7 mouse cellular contexts compared by ENCODE assay signal in the genomic region with DNA sequence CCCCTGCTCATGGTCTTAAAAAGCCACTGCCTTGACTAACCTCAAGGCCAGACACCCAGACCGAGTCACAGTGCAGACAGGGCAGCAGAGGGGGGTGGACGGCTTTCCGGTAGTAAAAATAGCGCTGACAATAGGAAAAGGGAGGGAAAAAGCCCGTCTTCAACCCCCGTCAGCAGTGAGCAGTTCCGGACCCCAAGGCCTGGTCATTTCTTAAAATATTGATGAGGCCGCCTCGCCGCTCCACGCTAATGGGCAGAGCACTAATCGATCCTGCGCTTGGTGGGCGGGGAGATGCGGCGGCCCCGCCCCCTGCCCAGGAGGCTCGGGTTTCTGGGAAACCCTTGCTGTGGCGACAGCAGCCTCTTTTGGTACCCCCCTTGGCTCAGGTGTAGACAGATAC. TPM values are rescaled to one million over a fixed set of nuclear protein-coding genes. Genes with fewer than 3 reads are reported as not detected.
DNase-seq lines count a peak whose midpoint lies in the region; ATAC-seq and TF ChIP-seq lines count a peak whose summit lies in the region.

No protein-coding gene starts in this region.

- TF ChIP-seq EP300 in stomach, postnatal 0 days (optimal IDR thresholded peaks at IDR 0.05) = no peak

- no peak overlapping the region for H3K27ac ChIP-seq in hindbrain, embryonic 11.5 days (ENCODE audit: low read depth, low read length)
- no peak overlapping the region for H3K27ac ChIP-seq in liver, embryonic 12.5 days
- H3K27ac ChIP-seq in stomach, postnatal 0 days (replicated peaks) = no peak overlapping the region

- no peak for ATAC-seq in megakaryocyte, adult 5-6 weeks (ENCODE audit: poor library complexity, severe bottlenecking)
- 0 out of 2 replicates have a peak, but pooled peaks have one; percentile 10 for ATAC-seq in hindbrain, embryonic 11.5 days (ENCODE audit: low FRiP score)
- no peak for ATAC-seq in liver, embryonic 12.5 days
- no peak for ATAC-seq in stomach, postnatal 0 days (ENCODE audit: low FRiP score, low TSS enrichment)
- ATAC-seq in cerebellum, adult (ENCODE audit: insufficient number of reproducible peaks, low FRiP score, low TSS enrichment) = no peak

- H3K36me3 ChIP-seq in megakaryocyte, embryonic 14.5 days (replicated peaks; ENCODE audit: low read length) = no peaks in the 10 kb centered on the region
- no peaks in the 10 kb centered on the region for H3K36me3 ChIP-seq in hindbrain, embryonic 11.5 days (ENCODE audit: control insufficient read depth, insufficient read depth, low read length)
- no peaks in the 10 kb centered on the region for H3K36me3 ChIP-seq in liver, embryonic 12.5 days
- no peaks in the 10 kb centered on the region for H3K36me3 ChIP-seq in stomach, postnatal 0 days (ENCODE audit: control insufficient read depth, insufficient read depth, low read length)

- H3K4me3 ChIP-seq in megakaryocyte, embryonic 14.5 days (replicated peaks) = peak overlapping the region; percentile 87
- H3K4me3 ChIP-seq in hindbrain, embryonic 11.5 days (ENCODE audit: low read depth, low read length) = 0 out of 2 replicates have a peak overlapping the region, but pooled peaks have one; percentile 12
- peak overlapping the region; percentile 26 for H3K4me3 ChIP-seq in liver, embryonic 12.5 days
- H3K4me3 ChIP-seq in stomach, postnatal 0 days (ENCODE audit: low read depth, low read length) = peak overlapping the region; percentile 23

- no peaks in the 10 kb centered on the region for H3K9me3 ChIP-seq in megakaryocyte, embryonic 14.5 days
- no peaks in the 10 kb centered on the region for H3K9me3 ChIP-seq in hindbrain, embryonic 11.5 days (ENCODE audit: control insufficient read depth, low read length)
- H3K9me3 ChIP-seq in liver, embryonic 12.5 days (replicated peaks) = no peaks in the 10 kb centered on the region
- H3K9me3 ChIP-seq in stomach, postnatal 0 days (ENCODE audit: control insufficient read depth, low read length) = no peaks in the 10 kb centered on the region

- H3K4me1 ChIP-seq in megakaryocyte, embryonic 14.5 days = peaks cover 41% of the 10 kb centered on the region
- H3K4me1 ChIP-seq in hindbrain, embryonic 11.5 days (replicated peaks; ENCODE audit: control insufficient read depth, insufficient read depth, low read length) = no peaks in the 10 kb centered on the region; the same call in 1 of the 2 replicates
- peaks cover 18% of the 10 kb centered on the region for H3K4me1 ChIP-seq in liver, embryonic 12.5 days
- no peaks in the 10 kb centered on the region for H3K4me1 ChIP-seq in stomach, postnatal 0 days (replicated peaks; ENCODE audit: control insufficient read depth, insufficient read depth)

- DNase-seq in hindbrain, embryonic 11.5 days (ENCODE audit: low spot score) = peak; percentile 49
- no peak for DNase-seq in stomach, postnatal 0 days (ENCODE audit: low spot score)
- DNase-seq in cerebellum, adult 9-10 months = no peak

- TF ChIP-seq CTCF in stomach, postnatal 0 days (IDR thresholded peaks at IDR 0.05; ENCODE audit: low read depth) = no peak

- 2% methylated on average over 19 of the region's 19 CpGs for WGBS in hindbrain, embryonic 11.5 days
- 3% methylated on average over 19 of the region's 19 CpGs for WGBS in liver, embryonic 12.5 days (ENCODE audit: insufficient replicate concordance)
- 5% methylated on average over 19 of the region's 19 CpGs for WGBS in stomach, postnatal 0 days

- peak overlapping the region; percentile 31 for H3K4me2 ChIP-seq in hindbrain, embryonic 11.5 days (replicated peaks; ENCODE audit: low read depth, low read length)
- peak overlapping the region; percentile 53 for H3K4me2 ChIP-seq in liver, embryonic 12.5 days
- peak overlapping the region; percentile 47 for H3K4me2 ChIP-seq in stomach, postnatal 0 days (replicated peaks; ENCODE audit: low read depth)

- peaks cover 56% of the 10 kb centered on the region for H3K27me3 ChIP-seq in megakaryocyte, embryonic 14.5 days (replicated peaks)
- no peaks in the 10 kb centered on the region for H3K27me3 ChIP-seq in hindbrain, embryonic 11.5 days (ENCODE audit: control insufficient read depth, insufficient read depth, low read length)
- H3K27me3 ChIP-seq in liver, embryonic 12.5 days (replicated peaks) = peaks cover 55% of the 10 kb centered on the region
- H3K27me3 ChIP-seq in stomach, postnatal 0 days (ENCODE audit: control insufficient read depth, insufficient read depth, low read length) = peaks cover 2% of the 10 kb centered on the region; the same call in 1 of the 2 replicates

- H3K9ac ChIP-seq in hindbrain, embryonic 11.5 days (ENCODE audit: low read depth, low read length) = no peak overlapping the region
- H3K9ac ChIP-seq in liver, embryonic 12.5 days = no peak overlapping the region
- no peak overlapping the region for H3K9ac ChIP-seq in stomach, postnatal 0 days (ENCODE audit: low read length)

RNA-seq across cellular contexts. Expression of a gene that starts 8.7 kb away (rescaled TPM):
- polyA plus RNA-seq in megakaryocyte, embryonic 14.5 days (2012; ENCODE audit: insufficient read depth, low replicate concordance) = 10.7 and 17.8 TPM in 2 replicates
- total RNA-seq in megakaryocyte, adult 5-6 weeks (2015) = 28.7 and 32.9 TPM in 2 replicates
- 13.3 and 15.1 TPM in 2 replicates for total RNA-seq in megakaryocyte, adult 5-6 weeks (2017)
- 9.9 and 11.2 TPM in 2 replicates for polyA plus RNA-seq in hindbrain, embryonic 11.5 days (2014; fragmentation: Nextera tagmentation; extraction: Ambion mirVana)
- 2.6 and 3.1 TPM in 2 replicates for polyA plus RNA-seq in liver, embryonic 12.5 days (2016; fragmentation: Nextera tagmentation; extraction: Ambion mirVana)
- 0.92 and 1.1 TPM in 2 replicates for polyA plus RNA-seq in stomach, postnatal 0 days (2015; fragmentation: Nextera tagmentation; extraction: Ambion mirVana)

RNA-seq across cellular contexts. Expression of a gene that starts 38.8 kb away (rescaled TPM):
- polyA plus RNA-seq in megakaryocyte, embryonic 14.5 days (2012; ENCODE audit: insufficient read depth, low replicate concordance) = 19.4 and 67.8 TPM in 2 replicates
- total RNA-seq in megakaryocyte, adult 5-6 weeks (2015) = 8.7 and 15.7 TPM in 2 replicates
- total RNA-seq in megakaryocyte, adult 5-6 weeks (2017) = 46.0 and 50.7 TPM in 2 replicates
- polyA plus RNA-seq in hindbrain, embryonic 11.5 days (2014; fragmentation: Nextera tagmentation; extraction: Ambion mirVana) = 86.1 and 87.6 TPM in 2 replicates
- 36.3 and 41.3 TPM in 2 replicates for polyA plus RNA-seq in liver, embryonic 12.5 days (2016; fragmentation: Nextera tagmentation; extraction: Ambion mirVana)
- 30.6 and 34.1 TPM in 2 replicates for polyA plus RNA-seq in stomach, postnatal 0 days (2015; fragmentation: Nextera tagmentation; extraction: Ambion mirVana)

Comparison
In these comparisons a context has a peak if more than half of its experiments do, and no peak if none do; other contexts are left out.
1. H3K4me3 ChIP-seq: peak in every context shown above with its lines; median percentile 87 in megakaryocyte, embryonic 14.5 days; 26 in liver, embryonic 12.5 days; 23 in stomach, postnatal 0 days; 12 in hindbrain, embryonic 11.5 days.